Mouse (Mus musculus): ENCODE data around the gene Lce1d. TPM values are rescaled to one million over a fixed set of nuclear protein-coding genes. Genes with fewer than 3 reads are reported as not detected.
"Not testable (repeated sequence)": the region's sequence is repeated elsewhere in the genome, so short reads cannot be mapped to it uniquely, and the experiment has no call there.

The Lce1d gene
- not detected in 2 replicates for polyA plus RNA-seq (2015; fragmentation: Nextera tagmentation; extraction: Ambion mirVana)

DNA sequence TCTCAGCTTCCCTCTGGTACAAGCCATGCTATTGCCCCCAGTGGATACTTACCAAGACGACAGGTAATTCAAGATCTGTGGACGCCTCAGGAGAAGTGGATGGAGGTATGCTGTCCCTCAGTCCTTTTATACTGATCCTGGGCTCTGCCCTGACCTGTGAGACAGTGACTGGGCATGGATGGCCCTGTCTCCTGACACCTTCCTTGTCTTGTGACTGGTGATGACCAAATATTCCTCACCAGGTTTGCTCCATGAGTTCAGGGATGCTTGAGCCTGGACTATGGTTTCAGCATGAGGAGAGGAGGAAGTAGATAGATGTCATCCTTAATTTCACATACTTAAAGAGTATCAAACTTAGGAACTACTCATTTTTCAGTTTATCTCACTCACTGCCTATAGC, at the start of gene Lce1d:
TSS of gene Lce1d (minus strand) at position 101 of the 400 bp plus-strand sequence.
- no peaks in the 10 kb centered on the region for H3K36me3 ChIP-seq (ENCODE audit: control insufficient read depth, insufficient read depth)
- no peak within 1 kb of the TSS for H3K4me2 ChIP-seq (ENCODE audit: low read depth, low read length)
- no peak within 1 kb of the TSS for H3K27ac ChIP-seq (ENCODE audit: low read length)
- H3K27me3 ChIP-seq (ENCODE audit: control insufficient read depth, insufficient read depth, low read depth, low read length) = no peaks in the 10 kb centered on the region
- WGBS (ENCODE audit: insufficient replicate concordance) = 37% methylated on average over 2 of the region's 2 CpGs
- no peaks in the 10 kb centered on the region for H3K9me3 ChIP-seq (replicated peaks; ENCODE audit: control insufficient read depth, low read length)
- no peak within 1 kb of the TSS for H3K9ac ChIP-seq (ENCODE audit: low read depth, low read length)
- H3K4me3 ChIP-seq (ENCODE audit: low read depth, low read length) = no peak within 1 kb of the TSS
- no peaks in the 10 kb centered on the region for H3K4me1 ChIP-seq (ENCODE audit: control insufficient read depth, low read depth, low read length)
- ATAC-seq (ENCODE audit: low read depth) = no peak

DNA sequence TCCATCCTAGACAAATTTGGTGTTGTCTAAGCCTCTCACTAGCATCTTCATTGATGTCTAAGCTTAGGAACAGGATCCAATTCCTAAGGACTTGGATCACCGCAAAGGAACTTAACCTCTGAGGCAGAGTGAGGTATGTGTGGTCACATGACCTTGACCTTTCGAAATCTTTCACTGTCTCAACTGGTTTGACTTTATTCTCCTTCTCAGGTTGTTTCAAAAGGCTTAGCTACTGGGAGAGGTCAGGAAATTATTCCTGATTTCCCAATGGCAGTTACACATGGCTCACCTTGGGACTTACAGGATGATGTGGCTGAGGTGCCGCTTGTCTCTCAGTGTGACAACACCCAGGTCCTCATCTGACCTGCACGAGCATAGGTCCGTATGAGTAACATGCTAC, 35.6 kb upstream of the Lce1d start:
- H3K9ac ChIP-seq (ENCODE audit: low read depth, low read length) = no peak overlapping the region
- H3K9me3 ChIP-seq (replicated peaks; ENCODE audit: control insufficient read depth, low read length) = no peaks in the 10 kb centered on the region
- no peak overlapping the region for H3K27ac ChIP-seq (ENCODE audit: low read length)
- no peaks in the 10 kb centered on the region for H3K27me3 ChIP-seq (ENCODE audit: control insufficient read depth, insufficient read depth, low read depth, low read length)
- H3K4me2 ChIP-seq (ENCODE audit: low read depth, low read length) = no peak overlapping the region
- H3K36me3 ChIP-seq (ENCODE audit: control insufficient read depth, insufficient read depth) = no peaks in the 10 kb centered on the region
- H3K4me1 ChIP-seq (ENCODE audit: control insufficient read depth, low read depth, low read length) = no peaks in the 10 kb centered on the region
- H3K4me3 ChIP-seq (ENCODE audit: low read depth, low read length) = no peak overlapping the region
- no peak for ATAC-seq (ENCODE audit: low read depth)
- WGBS (ENCODE audit: insufficient replicate concordance) = 64% methylated on average over 5 of the region's 5 CpGs

GRCm38 (mm10) chr3:92720250-92720649, 33.2 kb upstream of the Lce1d start, which contains the start of gene Lce1f:
TSS of gene Lce1f (minus strand) at chr3:92720350.
- WGBS (ENCODE audit: insufficient replicate concordance) = 50% methylated on average over 3 of the region's 3 CpGs
- Histone ChIP-seq H3K9ac (ENCODE audit: low read depth, low read length) (no peak within 1 kb of the TSS), H3K4me1 (ENCODE audit: control insufficient read depth, low read depth, low read length) (no peaks in the 10 kb centered on the region), H3K4me3 (ENCODE audit: low read depth, low read length) (no peak within 1 kb of the TSS), H3K27me3 (ENCODE audit: control insufficient read depth, insufficient read depth, low read depth, low read length) (no peaks in the 10 kb centered on the region), H3K27ac (ENCODE audit: low read length) (no peak within 1 kb of the TSS), H3K4me2 (ENCODE audit: low read depth, low read length) (no peak within 1 kb of the TSS), H3K9me3 (replicated peaks; ENCODE audit: control insufficient read depth, low read length) (no peaks in the 10 kb centered on the region), H3K36me3 (ENCODE audit: control insufficient read depth, insufficient read depth) (no peaks in the 10 kb centered on the region)
- ATAC-seq (ENCODE audit: low read depth) = no peak

DNA sequence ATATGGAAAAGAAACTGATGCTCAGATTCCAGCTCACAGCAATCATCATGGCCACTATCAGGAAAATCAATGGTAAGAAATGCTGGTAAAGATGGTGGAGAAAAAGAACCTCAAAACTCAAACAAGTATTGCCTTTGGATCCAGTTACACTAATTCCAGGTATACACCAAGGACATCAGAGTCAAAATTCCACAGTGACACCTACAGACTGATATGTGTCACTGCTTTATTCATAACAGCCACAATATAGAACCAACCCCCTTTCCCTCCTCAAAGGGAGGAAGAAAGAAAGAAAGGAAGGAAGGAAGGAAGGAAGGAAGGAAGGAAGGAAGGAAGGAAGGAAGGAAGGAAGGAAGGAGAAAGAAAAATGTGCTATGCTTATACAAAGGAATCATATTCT, 28.1 kb upstream of the Lce1d start:
- Histone ChIP-seq H3K36me3 (ENCODE audit: control insufficient read depth, insufficient read depth) (no peaks in the 10 kb centered on the region), H3K4me2 (ENCODE audit: low read depth, low read length) (no peak overlapping the region), H3K9me3 (replicated peaks; ENCODE audit: control insufficient read depth, low read length) (no peaks in the 10 kb centered on the region), H3K9ac (ENCODE audit: low read depth, low read length) (no peak overlapping the region), H3K4me3 (ENCODE audit: low read depth, low read length) (no peak overlapping the region), H3K27ac (ENCODE audit: low read length) (no peak overlapping the region), H3K27me3 (ENCODE audit: control insufficient read depth, insufficient read depth, low read depth, low read length) (no peaks in the 10 kb centered on the region), H3K4me1 (ENCODE audit: control insufficient read depth, low read depth, low read length) (no peaks in the 10 kb centered on the region)
- ATAC-seq (ENCODE audit: low read depth) = no peak

DNA sequence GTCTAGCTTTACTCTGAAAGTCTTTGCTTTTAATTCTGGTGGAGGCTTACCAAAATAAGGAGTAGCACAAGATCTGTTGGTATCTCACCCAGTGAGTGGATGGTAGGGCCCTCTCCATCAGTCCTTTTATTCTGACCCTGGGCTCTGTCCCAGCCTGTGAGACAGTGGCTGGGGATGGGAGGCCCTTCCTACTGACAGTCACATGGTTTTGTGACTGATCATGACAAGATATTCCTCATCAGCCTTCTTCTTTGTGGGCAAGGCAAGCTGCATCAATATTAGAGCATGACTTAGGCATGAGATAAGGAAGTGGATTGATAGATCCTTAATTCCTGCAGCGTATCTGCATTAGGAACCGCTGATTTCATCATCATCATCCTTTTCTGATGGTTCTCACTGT, 22.0 kb upstream of the Lce1d start, which contains the start of gene Lce1e:
TSS of gene Lce1e (minus strand) at position 101 of the 400 bp plus-strand sequence.
- Histone ChIP-seq H3K9me3 (replicated peaks; ENCODE audit: control insufficient read depth, low read length) (no peaks in the 10 kb centered on the region), H3K4me2 (ENCODE audit: low read depth, low read length) (no peak within 1 kb of the TSS), H3K4me3 (ENCODE audit: low read depth, low read length) (no peak within 1 kb of the TSS), H3K27me3 (ENCODE audit: control insufficient read depth, insufficient read depth, low read depth, low read length) (no peaks in the 10 kb centered on the region), H3K4me1 (ENCODE audit: control insufficient read depth, low read depth, low read length) (no peaks in the 10 kb centered on the region), H3K36me3 (ENCODE audit: control insufficient read depth, insufficient read depth) (no peaks in the 10 kb centered on the region), H3K9ac (ENCODE audit: low read depth, low read length) (no peak within 1 kb of the TSS), H3K27ac (ENCODE audit: low read length) (no peak within 1 kb of the TSS)
- no peak for ATAC-seq (ENCODE audit: low read depth)
- WGBS (ENCODE audit: insufficient replicate concordance) = 58% methylated on average over 2 of the region's 2 CpGs

DNA sequence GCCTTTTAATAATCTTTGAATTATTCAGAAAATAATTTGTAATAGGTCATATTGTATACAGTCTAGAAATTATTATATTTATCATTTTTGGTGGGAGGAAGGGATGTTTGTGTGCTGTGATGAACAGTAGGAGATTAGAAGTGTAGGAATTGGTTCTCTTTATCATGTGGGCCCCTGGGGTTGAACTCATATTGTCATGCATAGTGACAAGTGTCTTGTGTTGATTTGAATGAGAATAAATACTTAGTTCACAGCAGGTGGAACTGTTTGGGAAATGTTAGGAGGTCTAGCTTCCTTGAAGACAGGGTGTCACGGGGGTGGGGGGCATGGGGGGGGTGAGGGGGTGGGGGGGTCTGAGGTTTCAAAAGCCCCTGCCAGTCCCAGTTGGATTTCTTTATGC, 7.6 kb upstream of the Lce1d start:
- Histone ChIP-seq H3K4me3 (ENCODE audit: low read depth, low read length) (no peak overlapping the region), H3K4me1 (ENCODE audit: control insufficient read depth, low read depth, low read length) (no peaks in the 10 kb centered on the region), H3K27me3 (ENCODE audit: control insufficient read depth, insufficient read depth, low read depth, low read length) (no peaks in the 10 kb centered on the region), H3K9me3 (replicated peaks; ENCODE audit: control insufficient read depth, low read length) (no peaks in the 10 kb centered on the region), H3K4me2 (ENCODE audit: low read depth, low read length) (no peak overlapping the region), H3K36me3 (ENCODE audit: control insufficient read depth, insufficient read depth) (no peaks in the 10 kb centered on the region), H3K27ac (ENCODE audit: low read length) (no peak overlapping the region), H3K9ac (ENCODE audit: low read depth, low read length) (no peak overlapping the region)
- 9% methylated on average over 1 of the region's 1 CpGs for WGBS (ENCODE audit: insufficient replicate concordance)
- ATAC-seq (ENCODE audit: low read depth) = no peak

- Histone ChIP-seq H3K4me1 (ENCODE audit: control insufficient read depth, low read depth, low read length) (no peaks in the 10 kb centered on the region), H3K27me3 (ENCODE audit: control insufficient read depth, insufficient read depth, low read depth, low read length) (no peaks in the 10 kb centered on the region), H3K36me3 (ENCODE audit: control insufficient read depth, insufficient read depth) (no peaks in the 10 kb centered on the region), H3K27ac (ENCODE audit: low read length) (no peak overlapping the region), H3K4me2 (ENCODE audit: low read depth, low read length) (no peak overlapping the region), H3K9me3 (replicated peaks; ENCODE audit: control insufficient read depth, low read length) (no peaks in the 10 kb centered on the region), H3K9ac (ENCODE audit: low read depth, low read length) (no peak overlapping the region), H3K4me3 (ENCODE audit: low read depth, low read length) (no peak overlapping the region)
- no peak for ATAC-seq (ENCODE audit: low read depth)
Measured at GRCm38 (mm10) chr3:92691688-92692087, 4.7 kb upstream of the Lce1d start.

DNA sequence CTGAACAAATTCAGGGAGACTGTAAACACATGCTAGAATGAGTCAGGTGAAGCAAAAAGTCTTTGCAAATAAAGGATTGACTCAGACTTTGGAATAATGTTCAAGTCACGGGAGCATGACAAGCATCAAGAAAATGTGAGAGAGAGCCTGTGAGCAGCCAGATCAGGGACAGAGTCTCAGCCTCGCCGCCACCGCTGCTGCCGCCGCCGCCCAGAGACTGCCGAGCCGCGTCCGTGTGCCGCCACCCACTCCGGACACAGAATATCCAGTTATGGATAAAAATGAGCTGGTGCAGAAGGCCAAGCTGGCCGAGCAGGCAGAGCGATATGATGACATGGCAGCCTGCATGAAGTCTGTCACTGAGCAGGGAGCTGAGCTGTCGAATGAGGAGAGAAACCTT, 2.1 kb upstream of the Lce1d start:
- H3K36me3 ChIP-seq (ENCODE audit: control insufficient read depth, insufficient read depth); H3K9me3 ChIP-seq (replicated peaks; ENCODE audit: control insufficient read depth, low read length); H3K9ac ChIP-seq (ENCODE audit: low read depth, low read length); H3K27me3 ChIP-seq (ENCODE audit: control insufficient read depth, insufficient read depth, low read depth, low read length); H3K4me2 ChIP-seq (ENCODE audit: low read depth, low read length); ATAC-seq (ENCODE audit: low read depth); H3K4me3 ChIP-seq (ENCODE audit: low read depth, low read length); H3K4me1 ChIP-seq (ENCODE audit: control insufficient read depth, low read depth, low read length); H3K27ac ChIP-seq (ENCODE audit: low read length): not testable (repeated sequence)
- 61% methylated on average over 16 of the region's 16 CpGs for WGBS (ENCODE audit: insufficient replicate concordance)

- H3K9me3 ChIP-seq (replicated peaks; ENCODE audit: control insufficient read depth, low read length) = no peaks in the 10 kb centered on the region
- no peak for ATAC-seq (ENCODE audit: low read depth)
- H3K27ac ChIP-seq (ENCODE audit: low read length) = no peak within 1 kb of the TSS
- H3K36me3 ChIP-seq (ENCODE audit: control insufficient read depth, insufficient read depth) = no peaks in the 10 kb centered on the region
- no peaks in the 10 kb centered on the region for H3K27me3 ChIP-seq (ENCODE audit: control insufficient read depth, insufficient read depth, low read depth, low read length)
- no peaks in the 10 kb centered on the region for H3K4me1 ChIP-seq (ENCODE audit: control insufficient read depth, low read depth, low read length)
- H3K4me3 ChIP-seq (ENCODE audit: low read depth, low read length) = no peak within 1 kb of the TSS
- no peak within 1 kb of the TSS for H3K4me2 ChIP-seq (ENCODE audit: low read depth, low read length)
- WGBS (ENCODE audit: insufficient replicate concordance) = 64% methylated on average over 4 of the region's 4 CpGs
- no peak within 1 kb of the TSS for H3K9ac ChIP-seq (ENCODE audit: low read depth, low read length)
Measured at GRCm38 (mm10) chr3:92678947-92679346, 8.1 kb downstream of the Lce1d start, which contains the start of gene Lce1c. TSS of gene Lce1c (plus strand) at chr3:92679247.

- Histone ChIP-seq H3K9me3 (replicated peaks; ENCODE audit: control insufficient read depth, low read length) (no peaks in the 10 kb centered on the region), H3K27ac (ENCODE audit: low read length) (no peak within 1 kb of the TSS), H3K9ac (ENCODE audit: low read depth, low read length) (no peak within 1 kb of the TSS), H3K27me3 (ENCODE audit: control insufficient read depth, insufficient read depth, low read depth, low read length) (no peaks in the 10 kb centered on the region), H3K4me3 (ENCODE audit: low read depth, low read length) (no peak within 1 kb of the TSS), H3K4me1 (ENCODE audit: control insufficient read depth, low read depth, low read length) (no peaks in the 10 kb centered on the region), H3K4me2 (ENCODE audit: low read depth, low read length) (no peak within 1 kb of the TSS), H3K36me3 (ENCODE audit: control insufficient read depth, insufficient read depth) (no peaks in the 10 kb centered on the region)
- no peak for ATAC-seq (ENCODE audit: low read depth)
Measured at GRCm38 (mm10) chr3:92670215-92670614, 16.8 kb downstream of the Lce1d start, which contains the start of gene Lce1a2. TSS of gene Lce1a2 (minus strand) at chr3:92670315.

Data from liver, embryonic 16.5 days (tissue).